Mouse (Mus musculus) testis, adult 2 months (tissue): ENCODE results near the gene Psmd1.

Experiments used
- CTCF ChIP-seq: fragments of 200-500 bp; IDR thresholded peaks from 2 replicates; pipeline ENCODE4 v1.5.1; 2012; ENCODE audit warnings: low read depth, mild to moderate bottlenecking, inconsistent platforms, low read length, moderate library complexity; ENCODE audit not compliant: control insufficient read depth, insufficient read depth, insufficient replicate concordance
- POLR2A ChIP-seq: fragments of 200-500 bp; IDR thresholded peaks from 2 replicates; pipeline ENCODE4 v1.6.1; 2012; ENCODE audit warnings: low read depth, mild to moderate bottlenecking, inconsistent platforms, low read length, moderate library complexity; ENCODE audit not compliant: control insufficient read depth

- TF ChIP-seq POLR2A (no peak), CTCF (no peak)
These were observed 15.4 kb upstream of the Psmd1 start for GRCm38 (mm10) chr1:86048744-86049143.
